Mouse (Mus musculus): ENCODE measurements around the gene Cyp3a25. TPM values are rescaled to one million over a fixed set of nuclear protein-coding genes. Genes with fewer than 3 reads are reported as not detected.
"Not testable (repeated sequence)": the region's sequence is repeated elsewhere in the genome, so short reads cannot be mapped to it uniquely, and the experiment has no call there.

The Cyp3a25 gene
- polyA plus RNA-seq (2015; fragmentation: Nextera tagmentation; extraction: Ambion mirVana): not detected in 2 replicates

DNA sequence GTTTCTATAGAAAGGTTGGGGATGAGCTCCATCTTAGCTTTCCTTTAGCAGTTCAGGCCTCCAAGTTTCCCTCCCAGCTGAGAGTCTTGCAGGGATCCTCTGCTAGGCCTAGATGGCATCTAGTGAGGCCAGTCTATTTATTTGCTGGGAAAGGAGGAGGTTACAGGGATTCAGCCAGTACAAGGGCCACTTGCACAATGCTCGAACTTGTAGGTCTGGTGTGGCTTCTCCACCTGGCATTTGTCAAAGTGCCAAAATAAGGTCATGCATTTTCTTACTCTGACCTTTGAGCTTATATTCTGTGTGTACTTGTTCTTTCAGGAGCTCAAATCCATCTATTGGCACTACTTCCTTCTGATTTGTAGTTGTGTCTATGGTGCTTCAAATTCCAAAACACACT is at the start of gene Cyp3a25:
Gene Cyp3a25, minus strand, starts transcription at position 110 of the 400 bp plus-strand sequence.
- ATAC-seq (ENCODE audit: low read depth); H3K4me3 ChIP-seq: not testable (repeated sequence)
- WGBS: 81% methylated on average over 1 of the region's 1 CpGs

GRCm38 (mm10) chr5:146021136-146021535 is 11.7 kb upstream of the Cyp3a25 start:
- H3K36me3 ChIP-seq: no peaks in the 10 kb centered on the region
- H3K9me3 ChIP-seq: peaks cover 30% of the 10 kb centered on the region
- ATAC-seq (ENCODE audit: low read depth): no peak
- H3K27me3 ChIP-seq: no peaks in the 10 kb centered on the region
- no peak overlapping the region for H3K27ac ChIP-seq (replicated peaks)
- no peak overlapping the region for H3K9ac ChIP-seq
- no peak overlapping the region for H3K4me3 ChIP-seq
- H3K4me2 ChIP-seq: no peak overlapping the region
- no peaks in the 10 kb centered on the region for H3K4me1 ChIP-seq (replicated peaks)
- WGBS: 55% methylated on average over 4 of the region's 4 CpGs

More for the DNA sequence above, at the start of gene Cyp3a25:
- not testable (repeated sequence) for H3K27ac ChIP-seq (replicated peaks); H3K4me2 ChIP-seq; H3K9ac ChIP-seq; H3K4me1 ChIP-seq (replicated peaks); H3K36me3 ChIP-seq; H3K27me3 ChIP-seq
- H3K9me3 ChIP-seq: peaks cover 41% of the 10 kb centered on the region

- H3K9ac ChIP-seq: no peak overlapping the region
- H3K4me1 ChIP-seq (replicated peaks): no peaks in the 10 kb centered on the region
- 79% methylated on average over 5 of the region's 5 CpGs for WGBS
- H3K4me3 ChIP-seq: no peak overlapping the region
- H3K4me2 ChIP-seq: no peak overlapping the region
- peaks cover 46% of the 10 kb centered on the region for H3K9me3 ChIP-seq
- no peak for ATAC-seq (ENCODE audit: low read depth)
- H3K36me3 ChIP-seq: no peaks in the 10 kb centered on the region
- no peak overlapping the region for H3K27ac ChIP-seq (replicated peaks)
- H3K27me3 ChIP-seq: no peaks in the 10 kb centered on the region
Measured at GRCm38 (mm10) chr5:146018275-146018674, 8.9 kb upstream of the Cyp3a25 start.

DNA sequence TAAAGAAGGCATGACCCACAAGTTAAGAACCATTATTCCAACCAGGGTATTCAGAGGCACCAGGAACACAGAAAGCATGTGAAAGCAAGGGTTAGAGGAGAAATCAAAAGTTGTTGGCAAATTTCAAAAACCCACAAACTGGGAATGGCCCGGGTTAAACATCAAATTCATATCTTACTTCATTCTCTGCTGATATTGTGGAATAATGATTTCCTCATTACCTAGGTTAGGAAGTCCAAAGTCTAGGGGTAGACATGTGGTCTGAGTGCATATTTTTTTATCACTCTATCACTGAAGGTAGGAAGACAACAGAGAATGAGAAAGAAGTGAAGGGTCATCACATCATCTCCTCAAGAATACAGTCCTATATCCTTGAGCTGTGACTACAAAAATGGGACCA is 1.8 kb upstream of the Cyp3a25 start:
- no peaks in the 10 kb centered on the region for H3K27me3 ChIP-seq
- H3K9ac ChIP-seq: no peak overlapping the region
- no peak for ATAC-seq (ENCODE audit: low read depth)
- WGBS: 86% methylated on average over 1 of the region's 1 CpGs
- peaks cover 41% of the 10 kb centered on the region for H3K9me3 ChIP-seq
- no peak overlapping the region for H3K4me2 ChIP-seq
- H3K4me1 ChIP-seq (replicated peaks): no peaks in the 10 kb centered on the region
- H3K36me3 ChIP-seq: no peaks in the 10 kb centered on the region
- H3K4me3 ChIP-seq: no peak overlapping the region
- H3K27ac ChIP-seq (replicated peaks): no peak overlapping the region

- Histone ChIP-seq H3K9ac (no peak overlapping the region), H3K36me3 (no peaks in the 10 kb centered on the region), H3K4me1 (replicated peaks) (no peaks in the 10 kb centered on the region), H3K4me3 (no peak overlapping the region), H3K27me3 (no peaks in the 10 kb centered on the region), H3K9me3 (peaks cover 40% of the 10 kb centered on the region), H3K27ac (replicated peaks) (no peak overlapping the region), H3K4me2 (no peak overlapping the region)
- no peak for ATAC-seq (ENCODE audit: low read depth)
Measured at GRCm38 (mm10) chr5:145967080-145967479, 42.3 kb downstream of the Cyp3a25 start.

Other genes starting within 250 kb of the Cyp3a25 start
- not detected in 2 replicates for gene Cyp3a44, start 203.7 kb downstream of the Cyp3a25 start, polyA plus RNA-seq (2015; fragmentation: Nextera tagmentation; extraction: Ambion mirVana)
- gene Cyp3a11, start 129.7 kb downstream of the Cyp3a25 start, polyA plus RNA-seq (2015; fragmentation: Nextera tagmentation; extraction: Ambion mirVana): not detected in 2 replicates
- gene Cyp3a59, start 69.6 kb upstream of the Cyp3a25 start, polyA plus RNA-seq (2015; fragmentation: Nextera tagmentation; extraction: Ambion mirVana): not detected in 2 replicates
- not detected in 2 replicates for gene Gm5565, start 150.9 kb upstream of the Cyp3a25 start, polyA plus RNA-seq (2015; fragmentation: Nextera tagmentation; extraction: Ambion mirVana)
- gene Gm6309, start 161.1 kb upstream of the Cyp3a25 start, polyA plus RNA-seq (2015; fragmentation: Nextera tagmentation; extraction: Ambion mirVana): not detected in 2 replicates
- 0.45 TPM in 1 of 2 replicates, not detected in the other for gene 1700001J03Rik, start 175.7 kb upstream of the Cyp3a25 start, polyA plus RNA-seq (2015; fragmentation: Nextera tagmentation; extraction: Ambion mirVana)
- 26.7 and 30.3 TPM in 2 replicates for gene Rnf6, start 211.9 kb upstream of the Cyp3a25 start, polyA plus RNA-seq (2015; fragmentation: Nextera tagmentation; extraction: Ambion mirVana)
- gene Cdk8, start 221.6 kb upstream of the Cyp3a25 start, polyA plus RNA-seq (2015; fragmentation: Nextera tagmentation; extraction: Ambion mirVana): 20.4 and 21.7 TPM in 2 replicates

Measured in neural tube, embryonic 13.5 days (tissue).